8 mouse cellular contexts compared by ENCODE assay signal in genomic region chr3:102469713-102470448, GRCm38 (mm10). TPM values are rescaled to one million over a fixed set of nuclear protein-coding genes. Genes with fewer than 3 reads are reported as not detected.
A peak's percentile ranks its signal among the peaks of the same experiment; 100 is the strongest.
DNase-seq lines count a peak whose midpoint lies in the region; ATAC-seq and TF ChIP-seq lines count a peak whose summit lies in the region.

TSS of gene Ngf (plus strand) at chr3:102469919.

- H3K4me2 ChIP-seq in midbrain, embryonic 13.5 days (replicated peaks) = peak within 1 kb of the TSS; percentile 66

- no peaks in the 10 kb centered on the region for H3K36me3 ChIP-seq in kidney, adult 2 months (ENCODE audit: control insufficient read depth, insufficient read depth, low read length)
- H3K36me3 ChIP-seq in midbrain, embryonic 13.5 days = no peaks in the 10 kb centered on the region

- peak within 1 kb of the TSS; percentile 58 for H3K9ac ChIP-seq in midbrain, embryonic 13.5 days (replicated peaks)

- no peaks in the 10 kb centered on the region for H3K4me1 ChIP-seq in kidney, adult 2 months (ENCODE audit: control insufficient read depth, insufficient read depth, low read length)
- H3K4me1 ChIP-seq in midbrain, embryonic 13.5 days (replicated peaks) = peaks cover 10% of the 10 kb centered on the region

- ATAC-seq in midbrain, embryonic 13.5 days = peak; percentile 67
- no peak for ATAC-seq in inflammation-experienced regulatory T-cells, adult 6 months

- no peaks in the 10 kb centered on the region for H3K27me3 ChIP-seq in kidney, adult 2 months (replicated peaks; ENCODE audit: control insufficient read depth, insufficient read depth, low read length)
- H3K27me3 ChIP-seq in midbrain, embryonic 13.5 days = peaks cover 53% of the 10 kb centered on the region

- DNase-seq in gastrocnemius, postnatal 10 days = peak; percentile 32
- DNase-seq in gastrocnemius, adult 18-20 months (ENCODE audit: low spot score) = no peak
- DNase-seq in brain, embryonic 14.5 days (ENCODE audit: low read depth) = peak; percentile 21
- DNase-seq in heart, adult 18-20 months = peak; percentile 79
- no peak for DNase-seq in kidney, adult 2 months
- DNase-seq in ovary, postnatal 14 days (ENCODE audit: low spot score) = no peak

- peak within 1 kb of the TSS; percentile 59 for H3K4me3 ChIP-seq in kidney, adult 2 months (ENCODE audit: insufficient read depth, low read depth, low read length)
- peak within 1 kb of the TSS; percentile 41 for H3K4me3 ChIP-seq in midbrain, embryonic 13.5 days (replicated peaks)

- 3% methylated on average over 43 of the region's 43 CpGs for WGBS in kidney, adult 2 months
- under 1% methylated on average over 43 of the region's 43 CpGs for WGBS in midbrain, embryonic 13.5 days

- no peak for TF ChIP-seq POLR2A in brain, embryonic 14.5 days (IDR thresholded peaks at IDR 0.05; ENCODE audit: borderline replicate concordance, extremely low read depth, insufficient read depth, insufficient read length, poor library complexity, severe bottlenecking)
- no peak for TF ChIP-seq POLR2A in kidney, adult 2 months (IDR thresholded peaks at IDR 0.05; ENCODE audit: low read depth, low read length)

- H3K9me3 ChIP-seq in midbrain, embryonic 13.5 days = no peaks in the 10 kb centered on the region

- H3K27ac ChIP-seq in kidney, adult 2 months (ENCODE audit: insufficient read depth, low read depth, low read length) = no peak within 1 kb of the TSS
- no peak within 1 kb of the TSS for H3K27ac ChIP-seq in midbrain, embryonic 13.5 days

- no peak for TF ChIP-seq CTCF in brain, embryonic 14.5 days (IDR thresholded peaks at IDR 0.05; ENCODE audit: borderline replicate concordance, extremely low read depth, insufficient read depth, insufficient read length)
- no peak for TF ChIP-seq CTCF in kidney, adult 2 months (conservative IDR thresholded peaks at IDR 0.05; ENCODE audit: insufficient read depth, insufficient read length, low read depth, low read length)

RNA-seq across cellular contexts. Expression of gene Ngf, which starts in this region (rescaled TPM):
- 1 to 10 TPM; 1.3 to 1.8 TPM for total RNA-seq in gastrocnemius, postnatal 10 days (2021)
- under 1 TPM; 0.52 to 0.68 TPM for total RNA-seq in gastrocnemius, adult 18-20 months (2021)
- polyA plus RNA-seq in brain, embryonic 14.5 days (2012; rRNA removed) = 3.2 and 4.2 TPM in 2 replicates
- 1 to 10 TPM; 3.4 to 3.9 TPM for total RNA-seq in heart, adult 18-20 months (2021)
- 17.0 and 18.7 TPM in 2 replicates for polyA plus RNA-seq in kidney, adult 2 months (2012; rRNA removed)
- 0.23 TPM in 2 replicates for polyA plus RNA-seq in midbrain, embryonic 13.5 days (2015; fragmentation: Nextera tagmentation; extraction: Ambion mirVana)
- polyA plus RNA-seq in inflammation-experienced regulatory T-cells, adult 6 months (2017; shearing (Covaris generic)) = under 1 TPM in 1 of 3 experiments, not detected in 2; 0.51 TPM

Comparison
In these comparisons a context has a peak if more than half of its experiments do, and no peak if none do; other contexts are left out.
1. DNase-seq: peak in gastrocnemius, postnatal 10 days (single experiment), brain, embryonic 14.5 days (single experiment) and heart, adult 18-20 months (2 of 2); none in gastrocnemius, adult 18-20 months (single experiment), kidney, adult 2 months (single experiment) and ovary, postnatal 14 days (single experiment).
2. Peak in ATAC-seq, H3K4me3 ChIP-seq, H3K9ac ChIP-seq and H3K4me2 ChIP-seq in midbrain, embryonic 13.5 days; RNA of the gene not detected or under 1 TPM.